Mouse (Mus musculus) CH12.LX (cell line): ENCODE results near the gene A930004D18Rik.

Experiments
- BHLHE40 ChIP-seq: IDR thresholded peaks from 2 replicates; pipeline ENCODE4 v1.6.1; 2011; ENCODE audit warnings: mild to moderate bottlenecking, low read depth, low read length, improper control_type of control experiment
- E2F4 ChIP-seq: IDR thresholded peaks from 2 replicates; pipeline ENCODE4 v1.6.1; 2011; ENCODE audit warnings: low read depth, low read length, improper control_type of control experiment; ENCODE audit not compliant: insufficient replicate concordance
- JUN ChIP-seq: IDR thresholded peaks from 2 replicates; pipeline ENCODE4 v1.6.1; 2011; ENCODE audit warnings: low read depth, mild to moderate bottlenecking, low read length, improper control_type of control experiment, moderate library complexity; ENCODE audit not compliant: insufficient read depth
- MYC ChIP-seq: IDR thresholded peaks from 2 replicates; pipeline ENCODE4 v1.6.1; 2011; ENCODE audit warnings: low read depth, mild to moderate bottlenecking, improper control_type of control experiment, low read length
- PAX5 ChIP-seq: IDR thresholded peaks from 2 replicates; pipeline ENCODE4 v1.6.1; 2012; ENCODE audit warnings: low read length, inconsistent platforms, mixed read lengths
- POLR2A ChIP-seq: IDR thresholded peaks from 2 replicates; pipeline ENCODE4 v1.6.1; 2011; ENCODE audit warnings: low read depth, mild to moderate bottlenecking, improper control_type of control experiment, low read length

DNA sequence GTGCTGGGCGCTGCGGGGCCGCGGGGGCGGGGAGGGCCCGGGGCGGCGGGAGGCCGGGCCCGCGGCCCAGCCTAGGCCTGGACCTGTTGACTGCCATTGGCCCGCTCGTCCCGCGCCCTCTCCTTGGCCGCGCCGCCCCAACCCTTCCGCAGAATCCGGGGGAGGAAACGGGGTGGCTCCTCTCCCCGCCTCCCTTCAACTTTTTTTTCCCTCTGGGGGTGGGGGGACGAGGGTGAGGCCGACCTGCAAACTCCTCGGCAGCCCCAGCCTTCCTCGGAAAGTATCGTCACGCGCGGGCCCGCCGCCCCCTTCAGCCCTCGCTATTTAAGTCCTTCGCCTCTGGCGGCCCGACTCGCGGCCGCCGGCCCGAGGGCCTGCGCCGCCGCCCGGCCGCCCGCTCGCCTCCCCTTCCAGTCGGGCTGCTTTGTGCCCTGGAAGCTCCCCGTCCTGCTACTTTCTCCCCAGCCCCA lies 19.3 kb upstream of the A930004D18Rik start:
- no peak for TF ChIP-seq E2F4
- no peak for TF ChIP-seq JUN
- no peak for TF ChIP-seq MYC
- peak; percentile 97 for TF ChIP-seq POLR2A
- no peak for TF ChIP-seq PAX5
- TF ChIP-seq BHLHE40 = peak; percentile 79
